Mouse (Mus musculus): ENCODE measurements around the gene Twnk.

GRCm38 (mm10) chr19:45014981-45015402 is 9.5 kb downstream of the Twnk start:
- TF ChIP-seq CTCF (conservative IDR thresholded peaks at IDR 0.05; ENCODE audit: insufficient read depth, insufficient read length, low read depth, low read length) = 0 out of 2 replicates have a peak, but pooled peaks have one; percentile 7
- no peak for TF ChIP-seq POLR2A (IDR thresholded peaks at IDR 0.05; ENCODE audit: low read depth, low read length)
